In genomic region chr2:169158005-169158673, GRCm38 (mm10) we compare ENCODE assay signal across 9 mouse cellular contexts.
DNase-seq lines count a peak whose midpoint lies in the region; ATAC-seq and TF ChIP-seq lines count a peak whose summit lies in the region.
"Had no signal": no experiment of that assay in that cellular context is flagged by ENCODE, and none has a peak within 500 bp of the region (broad histone marks: within the 10 kb centered on the region; RNA-seq: fewer than 3 reads in every experiment).

No protein-coding gene starts in this region.

- H3K4me3 ChIP-seq in lung, embryonic 14.5 days (ENCODE audit: low read depth, low read length) = 0 out of 2 replicates have a peak overlapping the region, but pooled peaks have one; percentile 3
- no peak overlapping the region for H3K4me3 ChIP-seq in lung, adult 2 months (replicated peaks; ENCODE audit: extremely low read depth, low read depth, low read length)
- peak overlapping the region; percentile 13; the same call in 1 of the 2 replicates for H3K4me3 ChIP-seq in limb, embryonic 10.5 days
- no peak overlapping the region; the same call in 1 of the 2 replicates for H3K4me3 ChIP-seq in stomach, embryonic 15.5 days (replicated peaks)

- H3K4me2 ChIP-seq in lung, embryonic 14.5 days = peak overlapping the region; percentile 46
- peak overlapping the region; percentile 32 for H3K4me2 ChIP-seq in stomach, embryonic 15.5 days

- no peak for TF ChIP-seq CTCF in lung, embryonic 14.5 days (IDR thresholded peaks at IDR 0.05; ENCODE audit: low read depth)
- no peak for TF ChIP-seq CTCF in lung, adult 2 months (IDR thresholded peaks at IDR 0.05; ENCODE audit: insufficient read depth, low read length)

- H3K9me3 ChIP-seq in lung, embryonic 14.5 days (ENCODE audit: low read depth, low read length) = no peaks in the 10 kb centered on the region
- no peaks in the 10 kb centered on the region for H3K9me3 ChIP-seq in limb, embryonic 10.5 days (replicated peaks)
- H3K9me3 ChIP-seq in stomach, embryonic 15.5 days = no peaks in the 10 kb centered on the region

- no peaks in the 10 kb centered on the region for H3K27me3 ChIP-seq in lung, embryonic 14.5 days (ENCODE audit: insufficient read depth, low read length)
- H3K27me3 ChIP-seq in limb, embryonic 10.5 days (ENCODE audit: low read depth, poor library complexity, severe bottlenecking) = no peaks in the 10 kb centered on the region
- H3K27me3 ChIP-seq in stomach, embryonic 15.5 days (replicated peaks) = no peaks in the 10 kb centered on the region

- H3K27ac ChIP-seq in lung, embryonic 14.5 days (ENCODE audit: low read depth) = no peak overlapping the region
- peak overlapping the region; percentile 73 for H3K27ac ChIP-seq in limb, embryonic 10.5 days
- no peak overlapping the region for H3K27ac ChIP-seq in stomach, embryonic 15.5 days

- H3K4me1 ChIP-seq in lung, embryonic 14.5 days (ENCODE audit: insufficient read depth) = 0 out of 2 replicates have a peak, but pooled peaks cover 3% of the 10 kb centered on the region
- H3K4me1 ChIP-seq in lung, adult 2 months (ENCODE audit: control insufficient read depth, insufficient read depth, low read length) = no peaks in the 10 kb centered on the region
- peaks cover 44% of the 10 kb centered on the region for H3K4me1 ChIP-seq in limb, embryonic 10.5 days
- H3K4me1 ChIP-seq in stomach, embryonic 15.5 days = no peaks in the 10 kb centered on the region

- no peaks in the 10 kb centered on the region for H3K36me3 ChIP-seq in lung, embryonic 14.5 days (ENCODE audit: insufficient read depth)
- no peaks in the 10 kb centered on the region for H3K36me3 ChIP-seq in limb, embryonic 10.5 days
- no peaks in the 10 kb centered on the region for H3K36me3 ChIP-seq in stomach, embryonic 15.5 days

- DNase-seq in cerebellum, postnatal 14 days = peak; percentile 10 to 17
- no peak for DNase-seq in cerebellum, adult 8-10 months
- peak; percentile 66 for DNase-seq in lung, embryonic 14.5 days
- DNase-seq in lung, adult 2 months = no peak
- DNase-seq in limb, embryonic 10.5 days (ENCODE audit: low spot score) = peak; percentile 54
- no peak for DNase-seq in spleen, postnatal 4 days (ENCODE audit: low spot score in 2 of 2)
- DNase-seq in left cerebral cortex, adult 11 months (ENCODE audit: low spot score) = no peak

- peak; percentile 62 for ATAC-seq in lung, embryonic 14.5 days (ENCODE audit: insufficient read depth)
- no peak for ATAC-seq in stomach, embryonic 15.5 days (ENCODE audit: insufficient read depth, low FRiP score, low read depth)
- ATAC-seq: activated CD4-positive, CD25-positive, alpha-beta regulatory T cell, adult 4 months had no signal

- 29% methylated on average over 17 of the region's 17 CpGs for WGBS in lung, embryonic 14.5 days
- WGBS in lung, adult 2 months = 41% methylated on average over 17 of the region's 17 CpGs
- WGBS in limb, embryonic 10.5 days = 42% methylated on average over 17 of the region's 17 CpGs
- 35% methylated on average over 17 of the region's 17 CpGs for WGBS in stomach, embryonic 15.5 days

- TF ChIP-seq POLR2A in lung, adult 2 months (IDR thresholded peaks at IDR 0.05; ENCODE audit: borderline replicate concordance, extremely low read depth, low read depth, low read length) = no peak

- H3K9ac ChIP-seq in lung, embryonic 14.5 days = peak overlapping the region; percentile 18; the same call in 1 of the 2 replicates
- H3K9ac ChIP-seq in stomach, embryonic 15.5 days = no peak overlapping the region

Comparison
In these comparisons a context has a peak if more than half of its experiments do, and no peak if none do; other contexts are left out.
1. DNase-seq: peak in cerebellum, postnatal 14 days (2 of 2), lung, embryonic 14.5 days (single experiment) and limb, embryonic 10.5 days (single experiment); none in cerebellum, adult 8-10 months (single experiment), lung, adult 2 months (single experiment), spleen, postnatal 4 days (0 of 2) and left cerebral cortex, adult 11 months (single experiment).
2. H3K4me3 ChIP-seq: peak in lung, embryonic 14.5 days (single experiment) and limb, embryonic 10.5 days (single experiment); none in lung, adult 2 months (single experiment) and stomach, embryonic 15.5 days (single experiment).